Mouse (Mus musculus) thymus, adult 2 months (tissue): ENCODE measurements around the gene Mybpc2.

Experiments used
- CTCF ChIP-seq: fragments of 200-500 bp; IDR thresholded peaks from 2 replicates; pipeline ENCODE4 v1.5.1; 2012; ENCODE audit warnings: mild to moderate bottlenecking, control low read depth, low read length, moderate library complexity, borderline replicate concordance; ENCODE audit not compliant: control insufficient read depth, poor library complexity, insufficient read depth; ENCODE audit errors: extremely low read depth
- POLR2A ChIP-seq: fragments of 200-500 bp; IDR thresholded peaks from 2 replicates; pipeline ENCODE4 v1.6.1; 2012; ENCODE audit warnings: mild to moderate bottlenecking, low read length, control low read depth, moderate library complexity; ENCODE audit not compliant: control insufficient read depth, poor library complexity, insufficient read depth; ENCODE audit errors: extremely low read depth

DNA sequence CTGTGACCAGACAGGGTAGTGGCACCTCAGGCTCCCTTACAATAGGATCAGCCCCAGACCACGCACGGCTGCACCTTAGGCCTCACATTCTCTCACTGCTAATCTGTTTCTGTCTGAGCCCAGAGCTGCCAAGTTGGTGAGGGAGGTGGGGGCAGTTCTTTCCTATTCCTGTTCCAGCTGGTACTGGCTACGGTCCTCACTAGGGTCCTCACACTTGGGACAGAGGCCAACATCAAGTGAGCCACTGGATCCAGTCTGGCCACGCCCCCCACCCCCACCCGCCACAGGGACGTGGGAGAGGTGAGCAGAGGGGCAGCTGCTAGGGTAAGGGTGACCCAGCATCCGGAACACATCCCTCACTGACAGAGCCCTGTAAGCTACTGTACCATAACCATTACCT is 12.6 kb upstream of the Mybpc2 start:
- TF ChIP-seq POLR2A = no peak
- TF ChIP-seq CTCF = no peak
